Mouse (Mus musculus) WW6 (cell line): ENCODE measurements at regions not wholly inside any gene's neighbourhood (a gene's known extent, or its start where the extent isn't known, plus 50 kb on each side); places are given as distances from the start of the nearest gene placed in this dataset.

Experiments used
- DNase-seq: peaks from one replicate; pipeline ENCODE4 v3.0.0-alpha.2; 2013; ENCODE audit warnings: low read depth, low spot score

- DNase-seq: no peak
Observed at GRCm38 (mm10) chr12:92646634-92647033, 797.7 kb upstream of the Sel1l start.

- no peak for DNase-seq
Observed at GRCm38 (mm10) chr12:92645006-92645624, 796.2 kb upstream of the Sel1l start.

GRCm38 (mm10) chr12:92619120-92619519 lies 770.2 kb upstream of the Sel1l start:
- no peak for DNase-seq

- DNase-seq: no peak
Observed at GRCm38 (mm10) chr12:92618519-92618918, 769.6 kb upstream of the Sel1l start.

- DNase-seq: no peak
Observed at GRCm38 (mm10) chr12:92601673-92602072, 752.7 kb upstream of the Sel1l start.

- no peak for DNase-seq
Observed at GRCm38 (mm10) chr12:92589725-92590124, 740.8 kb upstream of the Sel1l start.

- DNase-seq: no peak
Observed at GRCm38 (mm10) chr12:92589305-92589704, 740.3 kb upstream of the Sel1l start.

- no peak for DNase-seq
Observed at GRCm38 (mm10) chr12:92578596-92578995, 729.6 kb upstream of the Sel1l start.
